Mouse (Mus musculus): ENCODE data around the gene Inpp4a. TPM values are rescaled to one million over a fixed set of nuclear protein-coding genes. Genes with fewer than 3 reads are reported as not detected.

The Inpp4a gene
- polyA plus RNA-seq, 1 experiment from 2014 or later, result 12.6 TPM

DNA sequence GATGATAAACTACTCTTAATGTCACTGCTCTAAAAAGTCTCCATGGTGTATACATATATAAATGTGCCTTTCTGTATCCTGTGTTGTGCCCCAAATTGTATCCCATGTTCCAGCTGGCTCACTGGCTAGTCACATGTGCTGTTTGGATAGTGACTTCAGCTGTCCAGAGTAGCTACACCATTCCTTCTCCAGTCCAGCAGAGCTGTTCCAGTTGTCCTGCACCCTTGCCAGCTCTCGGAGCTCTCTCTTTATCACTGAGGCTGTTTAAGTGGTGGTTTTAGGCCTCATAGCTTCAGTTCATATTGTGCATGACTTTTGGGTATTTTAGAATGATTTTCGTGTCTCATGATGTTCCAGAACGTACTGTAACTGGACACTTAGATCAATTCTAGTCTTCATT is 55.8 kb downstream of the Inpp4a start:
- Histone ChIP-seq H3K27ac (replicated peaks; ENCODE audit: low read depth, low read length) (no peak overlapping the region), H3K9me3 (ENCODE audit: control insufficient read depth, low read length) (no peaks in the 10 kb centered on the region), H3K4me1 (ENCODE audit: control insufficient read depth, insufficient read depth, low read length) (no peaks in the 10 kb centered on the region), H3K4me2 (ENCODE audit: low read depth, severe bottlenecking) (no peak overlapping the region), H3K4me3 (ENCODE audit: low read depth, low read length) (no peak overlapping the region), H3K9ac (ENCODE audit: low read length) (no peak overlapping the region), H3K27me3 (ENCODE audit: control insufficient read depth, insufficient read depth, low read length) (no peaks in the 10 kb centered on the region), H3K36me3 (ENCODE audit: control insufficient read depth, insufficient read depth, low read length) (no peaks in the 10 kb centered on the region)
- ATAC-seq (ENCODE audit: insufficient number of reproducible peaks, low FRiP score, low TSS enrichment, low read depth), result no peak
- no peak for DNase-seq (ENCODE audit: low spot score)
- WGBS, result 94% methylated on average over 3 of the region's 3 CpGs

DNA sequence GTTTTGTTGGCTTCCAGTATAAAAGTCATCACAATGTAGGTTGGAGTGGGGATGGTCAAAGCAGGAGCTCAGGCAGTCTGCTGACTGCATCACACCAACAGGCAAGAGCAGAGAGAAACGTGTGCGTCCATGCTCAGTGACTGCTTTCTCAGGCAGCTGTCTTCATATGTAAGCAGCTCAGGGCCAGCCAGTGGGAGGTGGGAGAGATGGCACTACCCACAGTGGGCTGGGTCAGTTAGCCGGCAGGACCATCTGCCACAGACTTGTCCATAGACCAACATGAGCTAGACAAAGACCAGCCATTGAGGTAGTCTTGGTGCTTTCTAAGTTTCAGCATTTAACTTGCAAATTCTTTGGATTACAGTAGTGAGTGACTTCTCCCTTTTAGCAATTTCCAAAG is 56.6 kb downstream of the Inpp4a start:
- Histone ChIP-seq H3K27ac (replicated peaks; ENCODE audit: low read depth, low read length) (no peak overlapping the region), H3K4me2 (ENCODE audit: low read depth, severe bottlenecking) (no peak overlapping the region), H3K27me3 (ENCODE audit: control insufficient read depth, insufficient read depth, low read length) (no peaks in the 10 kb centered on the region), H3K4me3 (ENCODE audit: low read depth, low read length) (no peak overlapping the region), H3K36me3 (ENCODE audit: control insufficient read depth, insufficient read depth, low read length) (no peaks in the 10 kb centered on the region), H3K9ac (ENCODE audit: low read length) (no peak overlapping the region), H3K9me3 (ENCODE audit: control insufficient read depth, low read length) (no peaks in the 10 kb centered on the region), H3K4me1 (ENCODE audit: control insufficient read depth, insufficient read depth, low read length) (no peaks in the 10 kb centered on the region)
- DNase-seq (ENCODE audit: low spot score) (no peak), ATAC-seq (ENCODE audit: insufficient number of reproducible peaks, low FRiP score, low TSS enrichment, low read depth) (no peak)
- WGBS, result 84% methylated on average over 3 of the region's 3 CpGs

DNA sequence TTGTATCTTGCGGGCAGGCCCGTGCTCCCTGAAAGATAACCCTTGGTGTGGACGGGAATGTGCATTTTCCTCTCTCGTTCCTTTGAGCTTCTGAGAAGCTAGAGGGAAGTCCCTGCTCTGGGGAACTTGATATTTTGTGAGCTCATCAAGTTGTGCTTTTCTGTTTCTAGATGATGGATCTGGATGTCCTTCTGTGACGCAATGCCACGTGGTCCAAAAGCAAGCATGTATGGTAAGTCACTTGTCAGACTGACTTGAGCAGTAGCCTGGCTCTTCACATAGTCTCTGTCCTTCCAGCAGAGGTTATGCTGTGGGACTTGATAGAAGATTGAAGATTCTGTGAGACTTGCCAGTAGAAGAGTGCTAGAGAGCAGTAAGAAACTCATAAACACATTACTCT is 57.5 kb downstream of the Inpp4a start:
- Histone ChIP-seq H3K27me3 (ENCODE audit: control insufficient read depth, insufficient read depth, low read length) (no peaks in the 10 kb centered on the region), H3K4me3 (ENCODE audit: low read depth, low read length) (no peak overlapping the region), H3K36me3 (ENCODE audit: control insufficient read depth, insufficient read depth, low read length) (no peaks in the 10 kb centered on the region), H3K4me1 (ENCODE audit: control insufficient read depth, insufficient read depth, low read length) (no peaks in the 10 kb centered on the region), H3K9ac (ENCODE audit: low read length) (no peak overlapping the region), H3K4me2 (ENCODE audit: low read depth, severe bottlenecking) (no peak overlapping the region), H3K27ac (replicated peaks; ENCODE audit: low read depth, low read length) (no peak overlapping the region), H3K9me3 (ENCODE audit: control insufficient read depth, low read length) (no peaks in the 10 kb centered on the region)
- DNase-seq (ENCODE audit: low spot score) (no peak), ATAC-seq (ENCODE audit: insufficient number of reproducible peaks, low FRiP score, low TSS enrichment, low read depth) (no peak)
- WGBS, result 85% methylated on average over 6 of the region's 6 CpGs

DNA sequence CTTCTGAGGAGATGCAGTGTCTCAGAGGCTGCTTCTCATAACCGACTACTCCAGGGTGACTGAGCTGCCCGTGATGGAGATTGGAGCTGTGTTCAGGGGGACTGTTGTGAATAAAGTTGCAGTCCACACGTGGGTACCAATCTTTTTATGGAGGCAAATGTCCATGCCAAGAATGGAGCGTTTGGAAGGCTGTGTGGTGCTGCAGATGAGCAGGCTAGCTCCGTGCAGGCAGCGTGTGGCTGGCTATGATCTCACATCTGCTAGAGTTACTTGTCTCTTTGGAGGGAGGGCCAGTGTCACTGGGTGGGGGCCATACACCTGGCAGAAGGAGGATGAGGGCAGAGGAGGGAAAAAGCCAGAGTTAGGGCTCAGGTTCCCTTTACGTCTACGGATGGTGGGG is 59.0 kb downstream of the Inpp4a start:
- Histone ChIP-seq H3K4me2 (ENCODE audit: low read depth, severe bottlenecking) (no peak overlapping the region), H3K4me3 (ENCODE audit: low read depth, low read length) (no peak overlapping the region), H3K27ac (replicated peaks; ENCODE audit: low read depth, low read length) (no peak overlapping the region), H3K4me1 (ENCODE audit: control insufficient read depth, insufficient read depth, low read length) (no peaks in the 10 kb centered on the region), H3K36me3 (ENCODE audit: control insufficient read depth, insufficient read depth, low read length) (no peaks in the 10 kb centered on the region), H3K27me3 (ENCODE audit: control insufficient read depth, insufficient read depth, low read length) (no peaks in the 10 kb centered on the region), H3K9me3 (ENCODE audit: control insufficient read depth, low read length) (no peaks in the 10 kb centered on the region), H3K9ac (ENCODE audit: low read length) (no peak overlapping the region)
- WGBS, result 88% methylated on average over 8 of the region's 8 CpGs
- DNase-seq (ENCODE audit: low spot score) (no peak), ATAC-seq (ENCODE audit: insufficient number of reproducible peaks, low FRiP score, low TSS enrichment, low read depth) (no peak)

DNA sequence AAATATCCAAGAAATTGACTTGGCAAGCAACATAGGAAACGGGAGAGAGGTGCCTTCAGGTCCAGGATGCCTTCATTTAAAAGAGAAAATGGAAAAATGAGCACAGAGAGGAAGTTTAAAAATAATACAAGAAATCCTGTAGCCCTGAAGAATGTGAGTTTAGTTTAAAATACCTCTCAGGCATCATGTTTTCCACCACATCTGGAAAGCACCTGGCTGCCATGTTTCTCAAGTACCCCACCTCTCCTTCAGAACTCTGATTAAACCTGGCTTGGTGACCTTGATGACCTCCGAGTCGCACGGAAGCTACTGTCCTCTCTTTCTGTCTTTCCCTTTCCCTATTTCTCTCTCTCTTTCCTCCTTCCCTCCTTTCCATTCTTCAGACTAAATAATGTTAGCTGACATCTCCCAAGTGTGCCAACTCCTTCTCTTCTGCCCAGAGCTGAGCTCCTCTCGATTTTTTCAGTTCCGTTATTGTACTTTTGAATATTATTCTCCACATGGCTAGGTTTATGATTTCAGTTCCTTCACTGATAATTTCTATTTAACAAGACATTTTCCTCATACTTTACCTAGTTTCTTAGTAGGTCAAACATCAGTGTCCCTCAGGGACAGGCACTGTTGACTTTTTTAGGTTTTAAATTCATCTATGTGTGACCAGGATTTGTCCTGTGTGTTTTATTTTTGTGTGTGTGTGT is 59.9 kb downstream of the Inpp4a start:
- Histone ChIP-seq H3K9ac (ENCODE audit: low read length) (no peak overlapping the region), H3K27me3 (ENCODE audit: control insufficient read depth, insufficient read depth, low read length) (no peaks in the 10 kb centered on the region), H3K4me3 (ENCODE audit: low read depth, low read length) (no peak overlapping the region), H3K27ac (replicated peaks; ENCODE audit: low read depth, low read length) (no peak overlapping the region), H3K36me3 (ENCODE audit: control insufficient read depth, insufficient read depth, low read length) (no peaks in the 10 kb centered on the region), H3K4me1 (ENCODE audit: control insufficient read depth, insufficient read depth, low read length) (no peaks in the 10 kb centered on the region), H3K9me3 (ENCODE audit: control insufficient read depth, low read length) (no peaks in the 10 kb centered on the region), H3K4me2 (ENCODE audit: low read depth, severe bottlenecking) (no peak overlapping the region)
- 83% methylated on average over 6 of the region's 6 CpGs for WGBS
- DNase-seq (ENCODE audit: low spot score) (no peak), ATAC-seq (ENCODE audit: insufficient number of reproducible peaks, low FRiP score, low TSS enrichment, low read depth) (no peak)

DNA sequence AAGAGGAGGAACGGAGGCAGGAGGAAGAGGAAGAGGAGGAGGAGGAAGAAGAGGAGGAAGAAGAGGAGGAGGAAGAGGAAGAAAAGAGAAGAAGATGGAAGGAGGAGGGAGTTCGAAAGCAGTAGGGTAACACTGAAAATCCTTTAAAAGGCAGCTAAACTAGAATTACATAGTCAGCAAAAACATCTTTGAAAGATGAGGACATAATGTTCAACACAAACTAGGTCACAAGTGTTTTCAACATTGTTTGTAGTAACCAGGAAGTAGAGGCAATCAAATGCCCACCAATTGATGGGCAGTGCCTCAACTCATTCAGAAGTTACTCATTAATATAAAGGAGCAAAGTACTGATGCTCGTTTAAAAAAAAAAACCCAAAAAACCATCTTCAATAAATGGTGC is 61.1 kb downstream of the Inpp4a start:
- Histone ChIP-seq H3K36me3 (ENCODE audit: control insufficient read depth, insufficient read depth, low read length) (no peaks in the 10 kb centered on the region), H3K27me3 (ENCODE audit: control insufficient read depth, insufficient read depth, low read length) (no peaks in the 10 kb centered on the region), H3K27ac (replicated peaks; ENCODE audit: low read depth, low read length) (no peak overlapping the region), H3K4me3 (ENCODE audit: low read depth, low read length) (no peak overlapping the region), H3K9me3 (ENCODE audit: control insufficient read depth, low read length) (no peaks in the 10 kb centered on the region), H3K4me1 (ENCODE audit: control insufficient read depth, insufficient read depth, low read length) (no peaks in the 10 kb centered on the region), H3K9ac (ENCODE audit: low read length) (no peak overlapping the region), H3K4me2 (ENCODE audit: low read depth, severe bottlenecking) (no peak overlapping the region)
- DNase-seq (ENCODE audit: low spot score), result no peak
- no peak for ATAC-seq (ENCODE audit: insufficient number of reproducible peaks, low FRiP score, low TSS enrichment, low read depth)
- whole genome bisulfite sequencing, result 92% methylated on average over 3 of the region's 3 CpGs

DNA sequence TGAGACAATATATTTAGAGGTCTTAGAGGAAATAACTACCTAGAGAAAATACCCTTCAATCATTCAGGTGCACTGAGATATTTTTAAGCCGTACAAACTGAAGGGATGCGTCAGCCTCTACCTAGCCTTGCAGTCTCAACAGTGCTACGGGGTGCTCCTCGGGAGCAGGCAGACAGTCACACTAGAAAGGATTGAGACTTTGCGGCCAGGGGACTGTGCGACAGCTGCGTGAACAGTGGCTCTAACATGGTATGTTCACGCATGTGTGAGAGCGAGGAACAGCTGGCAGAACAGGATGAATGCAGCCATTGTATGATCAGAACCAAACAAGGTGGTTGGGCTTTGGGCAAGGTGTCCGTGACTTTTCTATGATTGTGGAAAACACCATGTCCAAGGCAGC is 63.1 kb downstream of the Inpp4a start:
- Histone ChIP-seq H3K4me2 (ENCODE audit: low read depth, severe bottlenecking) (no peak overlapping the region), H3K27me3 (ENCODE audit: control insufficient read depth, insufficient read depth, low read length) (no peaks in the 10 kb centered on the region), H3K4me1 (ENCODE audit: control insufficient read depth, insufficient read depth, low read length) (no peaks in the 10 kb centered on the region), H3K36me3 (ENCODE audit: control insufficient read depth, insufficient read depth, low read length) (no peaks in the 10 kb centered on the region), H3K4me3 (ENCODE audit: low read depth, low read length) (no peak overlapping the region), H3K9me3 (ENCODE audit: control insufficient read depth, low read length) (no peaks in the 10 kb centered on the region), H3K27ac (replicated peaks; ENCODE audit: low read depth, low read length) (no peak overlapping the region), H3K9ac (ENCODE audit: low read length) (no peak overlapping the region)
- DNase-seq (ENCODE audit: low spot score) (no peak), ATAC-seq (ENCODE audit: insufficient number of reproducible peaks, low FRiP score, low TSS enrichment, low read depth) (no peak)
- 88% methylated on average over 10 of the region's 10 CpGs for WGBS

DNA sequence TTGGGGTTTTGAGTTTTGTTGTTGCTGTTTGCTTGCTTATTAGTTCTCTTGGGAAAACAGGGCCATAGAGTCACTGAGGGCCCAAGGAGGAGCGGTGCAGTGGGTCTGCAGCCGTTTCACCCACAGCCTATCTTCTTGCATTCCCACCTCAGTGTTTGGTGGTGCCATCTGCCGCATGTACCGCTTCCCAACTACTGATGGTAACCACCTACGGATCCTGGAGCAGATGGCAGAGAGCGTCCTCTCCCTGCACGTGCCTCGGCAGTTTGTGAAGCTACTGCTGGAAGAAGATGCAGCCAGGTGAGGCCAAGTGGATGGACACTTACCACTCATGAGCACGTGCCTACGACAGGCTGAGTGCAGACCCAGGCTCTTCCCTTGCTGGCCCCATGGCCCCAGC is 68.5 kb downstream of the Inpp4a start:
- Histone ChIP-seq H3K9ac (ENCODE audit: low read length) (no peak overlapping the region), H3K4me1 (ENCODE audit: control insufficient read depth, insufficient read depth, low read length) (no peaks in the 10 kb centered on the region), H3K27ac (replicated peaks; ENCODE audit: low read depth, low read length) (no peak overlapping the region), H3K4me3 (ENCODE audit: low read depth, low read length) (no peak overlapping the region), H3K4me2 (ENCODE audit: low read depth, severe bottlenecking) (no peak overlapping the region), H3K9me3 (ENCODE audit: control insufficient read depth, low read length) (no peaks in the 10 kb centered on the region), H3K27me3 (ENCODE audit: control insufficient read depth, insufficient read depth, low read length) (no peaks in the 10 kb centered on the region), H3K36me3 (ENCODE audit: control insufficient read depth, insufficient read depth, low read length) (no peaks in the 10 kb centered on the region)
- 91% methylated on average over 10 of the region's 10 CpGs for WGBS
- no peak for ATAC-seq (ENCODE audit: insufficient number of reproducible peaks, low FRiP score, low TSS enrichment, low read depth)
- no peak for DNase-seq (ENCODE audit: low spot score)

DNA sequence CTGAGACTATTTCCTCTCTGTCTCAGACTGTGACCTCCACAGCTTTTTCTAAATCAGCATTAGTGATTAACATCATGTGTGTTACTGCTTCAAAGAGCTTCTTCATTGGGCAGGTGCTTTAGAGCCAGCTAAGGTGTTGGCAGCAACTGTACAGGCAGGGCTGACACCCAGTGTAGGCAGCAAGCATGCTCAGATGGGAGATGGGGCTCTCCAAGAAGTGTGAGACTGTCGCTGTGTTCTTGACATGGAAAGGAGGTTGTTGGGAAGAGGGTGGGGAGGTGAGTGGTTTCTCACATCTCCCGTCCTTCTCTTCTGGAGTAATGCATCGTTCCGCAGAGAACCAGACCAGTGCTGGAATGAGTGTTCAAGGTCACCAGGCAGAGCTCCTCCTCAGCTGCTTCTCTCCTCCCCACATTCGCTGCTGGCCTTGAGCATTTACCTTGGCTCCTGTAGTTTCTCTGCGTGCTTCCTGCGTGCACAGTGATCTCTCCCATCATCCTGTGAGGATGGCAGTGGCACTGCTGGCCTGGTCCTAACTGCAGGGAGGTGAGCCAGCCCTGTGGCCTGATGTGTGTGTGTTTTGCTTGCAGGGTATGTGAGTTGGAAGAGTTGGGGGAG is 69.2 kb downstream of the Inpp4a start:
- H3K4me3 ChIP-seq (ENCODE audit: low read depth, low read length), result no peak overlapping the region
- DNase-seq (ENCODE audit: low spot score), result no peak
- no peaks in the 10 kb centered on the region for H3K4me1 ChIP-seq (ENCODE audit: control insufficient read depth, insufficient read depth, low read length)
- no peaks in the 10 kb centered on the region for H3K27me3 ChIP-seq (ENCODE audit: control insufficient read depth, insufficient read depth, low read length)
- no peak overlapping the region for H3K4me2 ChIP-seq (ENCODE audit: low read depth, severe bottlenecking)
- no peaks in the 10 kb centered on the region for H3K9me3 ChIP-seq (ENCODE audit: control insufficient read depth, low read length)
- no peak for ATAC-seq (ENCODE audit: insufficient number of reproducible peaks, low FRiP score, low TSS enrichment, low read depth)
- H3K36me3 ChIP-seq (ENCODE audit: control insufficient read depth, insufficient read depth, low read length), result no peaks in the 10 kb centered on the region
- H3K27ac ChIP-seq (replicated peaks; ENCODE audit: low read depth, low read length), result no peak overlapping the region
- H3K9ac ChIP-seq (ENCODE audit: low read length), result no peak overlapping the region
- WGBS, result 91% methylated on average over 7 of the region's 7 CpGs
